Mouse (Mus musculus) embryonic fibroblast, embryonic 13.5 days (primary cell): ENCODE measurements around the gene Adam12. TPM values are rescaled to one million over a fixed set of nuclear protein-coding genes. Genes with fewer than 3 reads are reported as not detected.

ENCODE experiments used
- H3K27ac ChIP-seq: 2 replicates; pipeline ENCODE4 v1.5.1; 2012; ENCODE audit warnings: low read length, control low read depth, inconsistent platforms; ENCODE audit not compliant: insufficient read depth
- H3K4me1 ChIP-seq: 2 replicates; pipeline ENCODE4 v1.6.1; 2011; ENCODE audit warnings: low read length; ENCODE audit not compliant: control insufficient read depth, insufficient read depth
- H3K4me3 ChIP-seq: 2 replicates; pipeline ENCODE4 v1.5.1; 2011; ENCODE audit warnings: mild to moderate bottlenecking, control low read depth, low read length; ENCODE audit not compliant: insufficient read depth
- CTCF ChIP-seq: IDR thresholded peaks from 2 replicates; pipeline ENCODE4 v1.5.1; 2011; ENCODE audit warnings: mild to moderate bottlenecking, control low read depth, low read length, moderate library complexity, borderline replicate concordance; ENCODE audit not compliant: insufficient read depth
- POLR2A ChIP-seq: IDR thresholded peaks from 2 replicates; pipeline ENCODE4 v1.6.1; 2011; ENCODE audit warnings: low read depth, mild to moderate bottlenecking, control low read depth, low read length, moderate library complexity
- polyA plus RNA-seq: library from polyadenylated mRNA; stranded (reverse); fragments of >200 nt; gene quantifications from 2 replicates; pipeline ENCODE4 v1.2.4, GENCODE M21; 2011; ENCODE audit warnings: low read depth; ENCODE audit not compliant: missing spikeins, insufficient read length

The Adam12 gene
- polyA plus RNA-seq, 1 experiment, result 104 TPM

- no peak for TF ChIP-seq POLR2A
- TF ChIP-seq CTCF, result no peak
- H3K4me1 ChIP-seq, result no peaks in the 10 kb centered on the region
These were observed 383.8 kb downstream of the Adam12 start for GRCm38 (mm10) chr7:133848180-133848579.

GRCm38 (mm10) chr7:133847175-133847574 lies 384.8 kb downstream of the Adam12 start:
- Histone ChIP-seq H3K4me1 (no peaks in the 10 kb centered on the region), H3K27ac (no peak overlapping the region), H3K4me3 (no peak overlapping the region)
- no peak for TF ChIP-seq POLR2A
- TF ChIP-seq CTCF, result no peak

More at GRCm38 (mm10) chr7:133848180-133848579, 383.8 kb downstream of the Adam12 start:
- no peak overlapping the region for H3K4me3 ChIP-seq
- no peak overlapping the region for H3K27ac ChIP-seq

GRCm38 (mm10) chr7:133842079-133842478 lies 389.9 kb downstream of the Adam12 start:
- H3K4me1 ChIP-seq, result no peaks in the 10 kb centered on the region
- no peak for TF ChIP-seq CTCF
- no peak for TF ChIP-seq POLR2A
- no peak overlapping the region for H3K27ac ChIP-seq
- H3K4me3 ChIP-seq, result no peak overlapping the region

GRCm38 (mm10) chr7:133839546-133839945 lies 392.4 kb downstream of the Adam12 start:
- Histone ChIP-seq H3K4me1 (no peaks in the 10 kb centered on the region), H3K27ac (no peak overlapping the region), H3K4me3 (no peak overlapping the region)
- TF ChIP-seq CTCF (no peak), POLR2A (no peak)

Other genes starting within 250 kb of the Adam12 start
- 0.23 and 0.68 TPM in 2 replicates for gene D7Ertd443e, start 153.5 kb upstream of the Adam12 start, polyA plus RNA-seq